Mouse (Mus musculus) 3134 (cell line): ENCODE measurements around the gene Praf2.

ENCODE experiments used
- DNase-seq: peaks from one replicate; pipeline ENCODE4 v3.0.0-alpha.2; 2011; ENCODE audit warnings: low spot score; ENCODE audit not compliant: insufficient read length; ENCODE audit errors: extremely low read depth

Gene Praf2

DNA sequence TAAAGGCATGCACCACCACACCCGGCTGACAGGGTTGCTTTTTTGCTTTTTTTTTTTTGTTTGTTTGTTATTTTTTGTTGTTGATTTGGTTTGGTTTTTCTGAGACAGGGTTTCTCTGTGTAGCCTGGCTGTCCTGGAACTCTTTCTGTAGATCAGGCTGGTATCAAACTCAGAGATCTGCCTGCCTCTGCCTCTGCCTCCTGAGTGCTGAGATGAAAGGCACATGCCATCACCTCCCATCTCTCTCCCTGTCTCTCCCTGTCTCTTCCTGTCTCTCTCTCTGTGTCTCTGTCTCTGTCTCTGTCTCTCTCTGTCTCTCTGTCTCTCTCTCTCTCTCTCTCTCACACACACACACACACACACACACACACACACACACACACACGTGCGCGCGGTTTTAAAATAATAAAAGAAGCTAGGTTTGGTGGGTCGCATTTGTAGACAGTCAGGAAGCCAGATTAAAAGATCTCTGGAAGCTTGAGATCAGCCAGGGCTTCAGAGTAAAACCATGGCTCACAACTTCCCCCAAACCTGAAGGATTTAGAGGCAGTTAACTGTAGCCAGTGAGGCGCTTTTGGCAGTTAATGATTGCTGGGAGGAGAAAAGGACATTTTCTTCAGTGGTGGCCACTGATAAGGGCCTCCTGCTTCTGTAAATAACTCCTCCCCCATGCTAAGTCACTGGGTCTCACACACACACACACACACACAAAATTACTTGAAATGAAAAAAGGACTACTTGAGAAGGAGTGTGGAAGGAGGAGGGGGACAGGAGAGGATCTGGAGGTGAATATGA lies 50.4 kb downstream of the Praf2 start:
- no peak for DNase-seq

DNA sequence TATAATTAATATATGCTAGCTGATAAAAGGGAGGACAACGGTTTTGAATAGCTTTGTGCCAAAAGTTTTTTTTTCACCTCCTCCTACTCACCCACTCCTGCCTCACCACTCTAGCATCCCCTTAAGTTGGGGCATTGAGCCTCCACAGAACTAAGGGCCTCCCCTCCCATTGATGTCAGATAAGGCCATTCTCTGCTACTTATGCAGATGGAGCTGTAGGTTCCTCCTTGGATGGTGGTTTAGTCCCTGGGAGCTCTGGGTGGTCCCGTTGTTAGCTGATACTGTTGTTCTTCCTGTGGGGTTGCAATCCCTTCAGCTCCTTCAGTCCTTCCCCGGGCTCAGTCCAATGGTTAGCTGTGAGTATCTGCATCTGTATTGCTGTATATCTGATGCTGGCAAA lies 51.1 kb downstream of the Praf2 start:
- DNase-seq = no peak
